16 mouse cellular contexts compared by ENCODE assay signal in the genomic region with DNA sequence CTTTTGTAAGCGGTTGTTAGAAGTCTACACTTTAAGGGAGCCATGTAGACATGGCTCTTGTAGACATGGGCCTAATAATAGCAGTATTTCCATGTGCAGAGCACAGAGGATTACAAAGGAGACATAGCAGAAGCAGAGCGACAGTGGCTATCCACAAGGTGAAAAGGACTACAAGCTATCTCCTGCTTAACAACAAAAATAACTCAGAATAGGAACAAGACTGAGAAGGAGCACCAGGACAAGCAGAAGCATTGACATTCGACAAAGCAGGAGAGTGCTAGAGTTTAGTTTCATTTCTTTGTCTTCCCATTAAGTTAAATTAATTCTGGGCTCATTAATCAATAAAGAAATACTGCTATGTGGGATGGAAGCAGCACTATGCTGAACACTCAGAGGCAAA.
"Had no signal": no experiment of that assay in that cellular context is flagged by ENCODE, and none has a peak within 500 bp of the region (broad histone marks: within the 10 kb centered on the region; RNA-seq: fewer than 3 reads in every experiment).

No protein-coding gene starts in this region.

- ATAC-seq: liver, embryonic 12.5 days; midbrain, embryonic 16.5 days had no signal

- H3K9me3 ChIP-seq: kidney, embryonic 15.5 days; limb, embryonic 15.5 days; liver, embryonic 12.5 days; lung, embryonic 15.5 days; megakaryocyte, embryonic 14.5 days; midbrain, embryonic 12.5 days had no signal

- H3K27ac ChIP-seq: kidney, embryonic 15.5 days; limb, embryonic 15.5 days; liver, embryonic 12.5 days; lung, embryonic 15.5 days; macrophage; midbrain, embryonic 12.5 days; stomach, postnatal 0 days had no signal

- H3K4me3 ChIP-seq: kidney, embryonic 15.5 days; limb, embryonic 15.5 days; liver, embryonic 12.5 days; lung, embryonic 15.5 days; megakaryocyte, embryonic 14.5 days; midbrain, embryonic 12.5 days had no signal

- DNase-seq: kidney, postnatal 14 days; layer of hippocampus, postnatal 36 days; lung, postnatal 14 days; right cerebral cortex, adult 18-20 months; right cerebral cortex, postnatal 25 days; thymus, adult 18-20 months; thymus, postnatal 14 days had no signal

- H3K9ac ChIP-seq: kidney, embryonic 15.5 days; limb, embryonic 15.5 days; liver, embryonic 12.5 days; lung, embryonic 15.5 days; midbrain, embryonic 12.5 days had no signal

- H3K36me3 ChIP-seq: kidney, embryonic 15.5 days; liver, embryonic 12.5 days had no signal

- H3K4me2 ChIP-seq: kidney, embryonic 15.5 days; limb, embryonic 15.5 days; liver, embryonic 12.5 days; lung, embryonic 15.5 days; midbrain, embryonic 12.5 days had no signal

- H3K27me3 ChIP-seq: kidney, embryonic 15.5 days; limb, embryonic 15.5 days; liver, embryonic 12.5 days; lung, embryonic 15.5 days; megakaryocyte, embryonic 14.5 days; midbrain, embryonic 12.5 days had no signal

- H3K4me1 ChIP-seq: liver, embryonic 12.5 days; megakaryocyte, embryonic 14.5 days had no signal
